Mouse (Mus musculus): ENCODE data around the gene Mpdu1.

DNA sequence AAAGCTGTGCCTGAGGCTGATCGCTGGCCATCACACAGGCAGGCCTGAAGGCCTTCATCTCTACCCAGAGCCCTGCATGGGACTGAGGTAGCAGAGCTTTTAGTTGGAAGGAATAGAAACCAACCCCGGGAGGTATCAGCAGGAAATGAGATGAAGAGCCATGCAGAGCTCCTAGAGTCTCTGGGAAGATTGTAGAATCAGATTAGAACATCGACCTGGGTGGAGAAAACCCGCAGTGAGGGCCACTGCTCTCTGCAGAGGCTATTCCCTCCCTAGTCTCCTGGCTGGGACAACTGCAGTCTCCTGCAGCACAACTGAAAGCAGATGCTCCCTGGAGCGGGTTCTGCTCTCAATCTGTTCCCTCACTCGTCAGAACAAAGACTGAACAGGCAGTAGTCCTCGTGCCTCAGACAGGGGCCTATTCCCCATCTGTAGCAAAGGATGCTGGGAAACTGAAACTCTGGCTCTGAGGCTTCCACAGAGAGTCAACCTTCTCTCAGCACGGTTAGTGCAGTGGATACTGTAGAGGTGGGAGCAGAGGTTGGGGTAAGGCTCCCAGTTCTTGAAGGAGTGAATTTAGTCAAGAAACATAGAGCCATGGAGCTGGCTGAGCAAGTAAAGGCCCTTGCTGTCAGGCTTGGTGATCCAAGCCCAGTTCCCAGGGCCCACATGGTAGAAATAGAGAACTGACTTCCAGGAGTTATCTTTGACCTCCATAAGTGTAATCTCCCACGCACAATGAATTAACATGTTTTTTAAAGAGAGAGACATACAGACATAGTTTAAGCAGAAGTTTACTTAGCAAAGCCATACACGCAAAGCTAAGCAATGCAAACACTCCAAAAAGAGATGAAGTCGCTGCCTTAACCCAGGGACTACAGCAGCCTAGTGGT lies 47.4 kb upstream of the Mpdu1 start:
- TF ChIP-seq CTCF (IDR thresholded peaks at IDR 0.05; ENCODE audit: borderline replicate concordance, control insufficient read depth, extremely low read depth, insufficient read depth, low read length, poor library complexity) (no peak), POLR2A (IDR thresholded peaks at IDR 0.05; ENCODE audit: control insufficient read depth, extremely low read depth, insufficient read depth, low read length, poor library complexity) (no peak)
